Mouse (Mus musculus) kidney, adult 11 months (tissue): ENCODE results near the gene Bcr.
"Not testable (repeated sequence)": the region's sequence is repeated elsewhere in the genome, so short reads cannot be mapped to it uniquely, and the experiment has no call there.

Experiments used
- DNase-seq: peaks from one replicate; pipeline ENCODE4 v3.0.0; 2022

Gene Bcr

DNA sequence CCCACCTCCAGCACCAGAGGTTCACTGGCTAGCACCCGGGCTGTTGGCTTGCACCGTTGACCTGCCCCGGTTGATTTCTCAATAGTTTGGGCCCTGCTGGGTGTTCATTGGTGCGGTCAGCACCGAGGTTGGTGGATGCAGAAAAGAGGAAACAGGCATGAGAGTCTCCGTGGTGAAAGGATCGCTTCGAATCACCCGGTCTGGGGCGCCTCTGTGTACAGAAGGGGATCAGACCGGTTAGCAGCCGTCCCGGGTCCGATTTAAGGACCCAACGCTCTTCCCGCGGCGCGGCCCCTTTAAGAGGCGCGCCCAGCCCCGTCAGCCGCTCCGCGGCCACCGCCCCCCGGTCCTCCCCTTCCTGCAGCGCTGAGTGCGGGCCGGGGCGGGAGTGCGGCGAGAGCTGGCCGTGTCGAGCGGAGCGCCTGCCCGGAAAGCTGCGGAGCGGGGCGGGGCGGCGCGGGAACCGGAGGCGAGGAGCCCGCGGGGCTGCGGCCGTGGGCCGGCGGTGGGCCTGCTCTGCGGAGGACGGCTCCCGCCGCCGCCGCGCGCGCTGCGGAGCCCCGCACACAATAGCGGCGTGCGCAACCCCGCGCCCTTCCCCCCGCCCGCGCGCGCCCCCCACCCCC, at the start of gene Bcr:
TSS of gene Bcr (plus strand) at position 376 of the 626 bp plus-strand sequence.
- DNase-seq, result peak; percentile 68

DNA sequence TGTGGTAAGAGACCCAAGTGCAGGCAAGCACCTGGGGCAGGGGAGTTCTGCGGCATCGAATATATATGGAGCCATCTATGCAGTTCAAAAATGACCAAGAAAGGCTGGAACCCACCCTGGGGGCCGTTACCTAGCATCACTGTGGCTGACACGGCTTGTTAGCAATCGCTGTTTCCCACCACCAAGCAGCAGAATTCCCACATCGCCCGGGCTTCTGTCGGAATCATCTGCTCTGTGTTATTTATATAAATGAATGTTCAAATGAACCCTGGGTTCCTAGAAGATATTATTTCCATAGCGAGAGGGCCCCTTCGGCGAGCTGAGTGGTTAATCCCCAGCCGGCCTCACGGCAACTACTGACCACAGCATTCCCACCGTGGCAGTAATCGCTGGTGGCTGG, 49.7 kb upstream of the Bcr start:
- no peak for DNase-seq

- DNase-seq, result no peak
These were observed 44.9 kb upstream of the Bcr start for GRCm38 (mm10) chr10:75015465-75015864.

DNA sequence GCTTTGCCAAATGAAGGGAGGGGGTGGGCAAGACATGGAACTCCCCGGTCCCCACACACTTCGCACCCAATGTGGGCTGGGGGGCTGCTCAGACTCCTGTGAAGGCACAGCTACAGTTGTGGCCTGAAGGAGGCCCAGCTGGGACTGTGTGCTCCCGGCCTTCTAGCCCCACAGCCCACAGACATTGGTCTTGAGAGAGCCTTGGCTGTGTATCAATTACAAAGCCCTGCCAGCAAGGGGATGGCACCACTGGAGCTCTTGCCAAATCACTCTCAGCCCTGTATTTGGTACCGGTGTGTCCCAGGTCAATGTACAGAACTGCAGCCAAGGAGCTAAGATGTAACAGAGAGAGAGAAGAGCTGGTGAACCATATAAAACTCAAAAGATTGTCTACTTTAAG, 43.9 kb upstream of the Bcr start:
- DNase-seq, result no peak

DNA sequence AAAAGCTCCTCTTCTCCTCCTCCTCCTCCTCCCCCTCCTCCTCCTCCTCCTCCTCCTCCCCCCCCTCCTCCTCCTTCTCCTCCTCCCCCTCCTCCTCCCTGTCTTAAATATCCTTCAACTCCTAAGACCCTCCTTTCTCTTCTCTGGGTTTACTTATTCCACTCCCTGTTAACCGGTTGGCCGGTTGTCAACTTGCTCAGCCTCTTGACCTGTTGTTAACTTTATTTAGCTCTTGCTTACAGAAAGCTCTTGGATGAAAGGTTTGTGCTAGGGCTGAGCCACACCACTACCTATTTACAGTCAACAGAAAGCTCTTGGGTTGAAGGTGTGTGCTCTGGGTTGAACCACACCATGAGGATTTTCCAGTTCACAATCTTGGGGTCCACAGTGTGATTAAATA, 40.1 kb upstream of the Bcr start:
- no peak for DNase-seq

DNA sequence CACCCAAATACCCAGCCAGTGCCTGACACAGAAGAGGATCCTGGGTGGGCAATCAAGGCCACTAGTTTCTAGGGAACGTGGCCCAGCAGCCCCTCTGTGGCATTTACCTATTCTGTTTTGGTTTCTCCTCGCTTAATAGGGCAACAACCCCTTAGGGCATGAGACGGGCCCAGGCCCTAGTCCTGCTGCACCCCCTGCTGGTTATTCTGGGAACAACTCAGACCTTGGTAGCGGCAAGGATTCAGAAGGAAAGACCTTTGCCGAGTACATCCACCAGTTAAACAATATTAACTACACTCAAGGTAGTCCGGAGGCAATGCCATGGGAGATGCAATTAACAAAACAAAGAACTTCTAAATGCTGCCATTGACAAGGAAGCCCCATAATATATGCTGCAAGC, 39.3 kb upstream of the Bcr start:
- peak; percentile 43 for DNase-seq

DNA sequence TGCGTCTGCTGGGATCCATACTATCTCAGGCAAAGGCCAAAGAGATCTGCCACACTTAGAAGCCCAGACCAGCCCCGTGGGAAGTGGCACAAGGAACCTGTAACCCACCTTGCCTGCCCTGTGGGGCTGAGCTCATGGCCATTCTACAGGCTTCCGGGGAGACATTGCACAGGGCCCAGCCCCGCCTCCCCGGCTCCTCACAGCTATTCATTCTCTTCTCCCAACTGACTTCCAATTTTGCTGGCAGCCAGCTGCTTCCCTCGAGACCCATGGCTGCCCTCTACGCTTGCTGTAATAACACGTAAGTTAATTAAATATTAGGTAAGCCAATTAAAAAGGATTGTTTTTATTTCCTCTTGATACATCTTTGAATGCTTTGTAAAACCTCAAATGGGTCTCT, 33.9 kb upstream of the Bcr start:
- no peak for DNase-seq

GRCm38 (mm10) chr10:75028743-75029142, 31.6 kb upstream of the Bcr start:
- no peak for DNase-seq

- DNase-seq, result no peak
These were observed 30.7 kb upstream of the Bcr start for GRCm38 (mm10) chr10:75029677-75030076.

- no peak for DNase-seq
These were observed 30.2 kb upstream of the Bcr start for GRCm38 (mm10) chr10:75030234-75030633.

DNA sequence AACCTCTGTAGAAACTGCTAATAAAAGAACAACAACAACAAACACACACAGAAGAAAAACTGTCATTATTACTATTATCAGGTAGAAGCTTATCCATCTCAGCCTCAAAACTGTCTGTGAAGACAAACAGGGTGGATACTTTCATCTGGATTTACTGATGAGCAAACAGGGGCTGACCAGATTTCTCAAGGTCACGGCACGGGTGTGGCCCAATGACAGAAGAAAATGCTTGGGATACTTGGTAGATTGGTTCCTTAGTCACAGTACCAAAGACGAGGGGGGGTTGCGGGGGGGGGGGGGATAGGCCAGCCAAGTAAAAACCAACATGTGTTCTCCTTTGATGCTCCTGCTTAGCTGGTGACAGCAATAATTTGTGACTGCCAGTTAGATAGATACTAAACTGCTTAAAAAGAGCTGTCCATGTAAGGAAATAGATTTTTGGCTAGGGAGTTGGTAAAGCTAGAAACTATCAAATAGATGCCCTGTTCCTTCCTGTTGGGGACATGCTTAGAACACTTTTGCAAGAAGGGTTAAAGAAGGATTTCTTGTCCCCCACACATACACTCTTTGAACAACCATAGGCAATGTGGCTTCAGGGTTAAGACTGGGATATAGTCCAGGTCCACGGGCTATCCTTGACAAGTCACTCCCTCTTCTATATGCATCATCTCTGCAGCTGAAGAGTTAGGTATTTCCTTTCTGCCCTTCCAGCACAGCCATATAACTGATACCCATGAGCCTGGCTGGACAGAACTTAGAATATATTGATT, 28.9 kb upstream of the Bcr start:
- no peak for DNase-seq

DNA sequence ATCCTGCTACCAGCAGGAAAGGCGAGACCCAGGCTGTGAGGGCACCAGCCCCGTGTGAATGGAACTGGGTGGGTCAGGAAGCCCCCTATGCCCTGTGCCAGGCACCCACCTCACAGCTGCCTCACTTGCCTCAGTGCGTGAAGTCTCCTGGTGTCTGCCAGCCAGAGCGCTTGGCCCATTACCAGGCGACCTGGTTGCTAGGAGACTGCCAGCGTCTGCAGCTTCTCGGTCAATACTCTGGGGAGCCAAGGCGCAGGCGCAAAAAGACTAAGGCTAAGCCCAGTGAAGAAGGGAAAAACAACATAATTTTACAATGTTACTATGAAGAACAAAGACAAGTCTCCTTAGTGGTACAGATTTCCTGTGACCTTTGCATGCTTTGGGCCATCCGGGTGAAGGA, 28.0 kb upstream of the Bcr start, which contains the start of gene Rsph14:
TSS of gene Rsph14 (minus strand) at position 192 of the 400 bp plus-strand sequence.
- peak; percentile 90 for DNase-seq

DNA sequence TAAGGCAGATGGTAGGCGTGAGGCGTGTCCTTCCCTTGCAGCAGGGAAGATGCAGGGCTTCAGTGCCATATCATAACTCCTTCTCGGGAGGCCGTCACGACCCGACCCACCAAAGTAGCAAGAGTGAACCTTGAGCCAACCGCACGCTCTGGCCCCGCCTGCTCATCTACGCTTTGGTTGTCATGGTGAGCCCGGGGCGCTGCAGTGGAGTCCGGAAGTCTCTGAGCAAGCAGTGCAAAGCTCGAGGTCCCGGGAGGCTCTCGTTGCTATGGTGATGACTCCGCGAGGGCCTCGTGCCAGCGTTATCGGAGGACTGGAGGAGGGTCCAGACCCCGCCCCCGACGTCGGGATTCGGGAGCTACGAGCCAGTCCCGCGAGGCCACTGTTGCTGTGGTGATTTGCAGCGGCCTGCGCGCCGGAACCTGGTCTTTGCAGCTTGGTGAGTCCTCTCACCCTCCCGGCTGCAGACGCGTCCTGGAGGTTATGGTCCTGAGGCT, 23.5 kb upstream of the Bcr start, which contains the start of gene Rab36:
TSS of gene Rab36 (plus strand) at position 176 of the 497 bp plus-strand sequence.
- peak; percentile 96 for DNase-seq

GRCm38 (mm10) chr10:75042060-75042459, 18.3 kb upstream of the Bcr start:
- DNase-seq, result not testable (repeated sequence)

GRCm38 (mm10) chr10:75044459-75044858, 15.9 kb upstream of the Bcr start:
- no peak for DNase-seq

DNA sequence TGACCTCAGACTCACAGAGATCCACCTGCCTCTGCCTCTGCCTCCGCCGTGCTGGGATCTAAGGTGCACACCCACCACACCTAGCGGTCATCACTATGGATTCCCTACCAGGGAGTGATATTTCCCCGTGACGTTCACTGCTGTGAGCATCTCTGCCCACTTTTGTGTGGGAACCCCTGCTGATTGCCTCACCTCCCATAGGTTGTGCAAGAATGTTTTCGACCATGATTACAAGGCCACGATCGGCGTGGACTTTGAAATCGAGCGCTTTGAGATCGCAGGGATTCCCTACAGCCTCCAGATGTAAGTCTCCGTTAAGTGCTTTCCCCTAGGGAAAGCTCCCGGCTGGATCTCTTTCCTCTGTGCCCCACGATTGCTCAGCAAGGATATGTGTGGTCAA, 14.6 kb upstream of the Bcr start:
- no peak for DNase-seq

GRCm38 (mm10) chr10:75048711-75049110, 11.7 kb upstream of the Bcr start:
- DNase-seq, result no peak

DNA sequence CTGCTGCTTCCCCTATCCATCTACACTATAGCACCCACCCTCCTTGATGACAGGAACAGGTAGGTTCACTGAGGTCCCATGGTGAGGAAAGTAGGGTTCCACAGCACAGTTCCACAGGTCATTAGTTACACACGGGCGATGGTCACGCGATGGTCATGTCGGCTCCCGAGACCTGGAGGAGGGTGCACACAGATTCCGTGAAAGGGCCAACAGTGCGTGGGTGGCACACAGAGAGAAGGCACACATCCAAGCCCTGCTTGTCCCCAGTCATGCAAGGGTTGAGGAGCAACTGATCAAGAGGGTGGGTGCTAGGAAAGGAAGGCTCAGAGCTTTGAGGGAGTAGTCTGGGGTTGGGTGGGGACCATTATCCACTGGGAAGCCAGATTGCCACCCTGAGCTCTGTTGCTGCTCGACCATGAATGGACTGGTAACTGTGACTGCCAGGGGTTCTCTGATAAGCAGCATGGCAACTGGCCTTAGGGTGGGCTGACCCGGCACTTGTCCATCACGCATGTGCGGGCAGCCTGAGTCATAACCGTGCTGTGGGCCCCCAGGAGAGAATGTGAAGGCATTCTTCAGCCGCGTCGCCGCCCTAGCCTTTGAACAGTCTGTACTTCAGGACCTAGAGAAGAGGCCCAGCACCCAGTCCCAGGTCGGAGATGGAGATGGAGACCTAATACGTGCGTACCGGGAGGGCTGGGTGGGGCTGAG, 8.9 kb upstream of the Bcr start:
- no peak for DNase-seq

GRCm38 (mm10) chr10:75052902-75053301, 7.5 kb upstream of the Bcr start:
- DNase-seq, result peak; percentile 77

DNA sequence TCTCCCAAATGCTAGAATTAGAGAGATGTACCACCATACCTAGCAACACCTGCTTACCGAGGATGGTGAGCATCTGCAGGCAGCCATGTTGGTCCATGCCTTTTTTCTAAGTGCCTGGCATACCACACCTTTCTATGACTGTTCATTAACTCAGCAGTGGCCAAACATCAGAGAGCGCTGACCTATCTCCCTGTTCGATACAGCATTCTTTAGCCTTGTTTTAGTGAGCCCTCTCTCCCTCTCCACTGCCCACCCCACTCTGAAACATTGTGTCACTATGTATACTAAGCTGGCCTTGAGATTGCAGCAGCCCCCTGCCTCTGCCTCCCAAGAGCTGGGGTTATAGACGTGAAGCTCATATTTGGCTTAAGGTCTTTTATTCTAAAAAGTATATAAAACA, 6.7 kb upstream of the Bcr start:
- DNase-seq, result peak; percentile 33

DNA sequence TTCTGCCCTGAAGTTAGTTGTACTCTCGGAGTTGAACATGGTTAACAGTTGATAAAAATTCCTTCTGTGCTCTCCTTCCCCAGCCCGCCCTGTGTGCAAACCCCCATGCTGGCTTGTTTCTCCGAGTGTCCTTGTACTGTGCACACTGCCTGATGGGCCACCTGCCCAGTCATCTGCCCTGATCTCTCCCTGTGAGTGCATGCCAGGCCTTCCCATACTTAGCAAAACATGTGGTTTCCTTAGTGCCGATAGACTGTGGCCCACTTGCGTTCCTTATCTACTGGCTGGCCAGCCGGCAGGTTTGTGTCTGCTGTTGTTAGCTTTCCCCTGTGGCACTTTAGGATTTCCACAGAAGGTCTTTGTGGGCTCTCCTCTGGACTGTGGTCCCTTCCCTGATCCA, 6.3 kb upstream of the Bcr start:
- no peak for DNase-seq

DNA sequence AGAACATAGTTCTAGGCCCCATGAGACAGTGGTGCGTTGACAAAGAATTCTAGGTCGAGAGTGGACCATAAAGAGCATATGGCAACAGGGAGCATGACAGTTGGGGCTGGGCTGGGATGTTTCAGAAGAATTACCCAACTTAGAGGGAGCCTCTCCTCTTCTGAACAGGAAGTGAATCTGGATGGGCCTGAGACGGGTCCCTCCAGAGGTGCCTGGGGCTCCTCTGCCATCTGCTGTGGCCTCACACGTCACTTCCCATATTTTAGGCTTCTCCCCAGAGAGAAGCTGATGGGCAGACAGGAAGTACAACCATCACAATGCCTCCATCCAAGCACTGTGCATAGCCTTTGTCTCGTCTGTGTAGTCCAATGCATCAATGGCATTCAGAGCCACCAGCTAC, 4.7 kb upstream of the Bcr start:
- DNase-seq, result no peak

DNA sequence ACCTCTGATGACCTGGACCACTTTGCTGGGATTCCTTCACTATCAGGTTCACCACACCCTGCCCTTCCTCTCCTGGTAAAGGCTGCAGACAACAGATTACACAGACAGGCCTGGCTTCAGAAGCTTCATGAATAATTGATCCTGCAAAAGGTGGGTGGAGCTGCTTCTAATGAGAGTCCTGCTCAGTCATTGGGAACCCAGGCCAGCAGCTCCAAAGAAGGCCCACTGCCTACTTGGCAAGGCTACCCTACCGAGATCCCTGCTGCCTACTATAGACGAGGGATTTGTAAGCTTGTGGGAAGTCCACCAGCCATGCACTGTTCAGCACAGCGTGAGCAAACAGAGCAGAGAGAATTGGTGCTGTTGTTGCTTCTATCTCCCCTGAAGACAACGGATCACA, 4.1 kb upstream of the Bcr start:
- DNase-seq, result peak; percentile 61

DNA sequence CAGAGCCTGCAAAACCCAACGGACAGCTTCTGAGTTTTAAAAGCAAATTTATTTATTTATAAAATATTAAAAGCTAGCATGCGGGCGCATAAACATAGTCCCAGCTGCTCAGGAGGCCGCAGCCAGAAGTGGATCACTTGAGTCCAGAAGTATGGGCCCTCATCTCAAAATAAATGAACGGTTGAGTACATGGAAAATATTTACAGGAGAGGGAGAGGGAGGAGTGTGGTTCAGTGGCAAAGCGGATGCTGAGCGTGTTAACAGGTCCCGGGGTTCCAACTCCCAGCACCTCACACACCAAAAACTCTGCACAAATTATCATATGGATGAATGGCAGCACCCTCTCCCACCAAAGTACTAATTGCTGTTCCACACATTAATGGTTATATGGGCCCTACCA, 2.1 kb upstream of the Bcr start:
- DNase-seq, result no peak
